Mouse (Mus musculus): ENCODE results near the gene Ms4a13. TPM values are rescaled to one million over a fixed set of nuclear protein-coding genes. Genes with fewer than 3 reads are reported as not detected.
A peak's percentile ranks its signal among the peaks of the same experiment; 100 is the strongest.
"Not testable (repeated sequence)": the region's sequence is repeated elsewhere in the genome, so short reads cannot be mapped to it uniquely, and the experiment has no call there.

Ms4a13 gene
- polyA plus RNA-seq, 1 experiment from 2014 or later, result not detected

- ATAC-seq, result no peak
- WGBS, result 64% methylated on average over 2 of the region's 2 CpGs
Measured at GRCm38 (mm10) chr19:11177464-11177863, 19.1 kb downstream of the Ms4a13 start.

GRCm38 (mm10) chr19:11165172-11165571, 31.4 kb downstream of the Ms4a13 start, which contains the start of gene 1700025F22Rik:
Gene 1700025F22Rik, minus strand, starts transcription at chr19:11165320.
- ATAC-seq, result no peak
- Histone ChIP-seq H3K9ac (ENCODE audit: low read depth, low read length) (no peak within 1 kb of the TSS), H3K4me1 (ENCODE audit: control insufficient read depth, insufficient read depth, low read length) (no peaks in the 10 kb centered on the region), H3K9me3 (ENCODE audit: control insufficient read depth, low read length) (no peaks in the 10 kb centered on the region), H3K4me3 (ENCODE audit: low read length) (no peak within 1 kb of the TSS), H3K4me2 (ENCODE audit: low read depth, low read length) (no peak within 1 kb of the TSS), H3K36me3 (ENCODE audit: control insufficient read depth, insufficient read depth, low read length) (no peaks in the 10 kb centered on the region), H3K27me3 (replicated peaks; ENCODE audit: control insufficient read depth, insufficient read depth, low read length) (no peaks in the 10 kb centered on the region), H3K27ac (ENCODE audit: low read length) (no peak within 1 kb of the TSS)
- 39% methylated on average over 10 of the region's 10 CpGs for WGBS

More at GRCm38 (mm10) chr19:11177464-11177863, 19.1 kb downstream of the Ms4a13 start:
- H3K36me3 ChIP-seq (ENCODE audit: control insufficient read depth, insufficient read depth, low read length), result no peaks in the 10 kb centered on the region
- H3K9me3 ChIP-seq (ENCODE audit: control insufficient read depth, low read length), result no peaks in the 10 kb centered on the region
- H3K4me2 ChIP-seq (ENCODE audit: low read depth, low read length), result no peak overlapping the region
- no peak overlapping the region for H3K9ac ChIP-seq (ENCODE audit: low read depth, low read length)
- no peaks in the 10 kb centered on the region for H3K4me1 ChIP-seq (ENCODE audit: control insufficient read depth, insufficient read depth, low read length)
- H3K4me3 ChIP-seq (ENCODE audit: low read length), result no peak overlapping the region
- no peak overlapping the region for H3K27ac ChIP-seq (ENCODE audit: low read length)
- H3K27me3 ChIP-seq (replicated peaks; ENCODE audit: control insufficient read depth, insufficient read depth, low read length), result no peaks in the 10 kb centered on the region

GRCm38 (mm10) chr19:11157890-11158289, 38.6 kb downstream of the Ms4a13 start:
- not testable (repeated sequence) for H3K36me3 ChIP-seq (ENCODE audit: control insufficient read depth, insufficient read depth, low read length); ATAC-seq; H3K4me2 ChIP-seq (ENCODE audit: low read depth, low read length); H3K4me3 ChIP-seq (ENCODE audit: low read length); H3K27me3 ChIP-seq (replicated peaks; ENCODE audit: control insufficient read depth, insufficient read depth, low read length); H3K9ac ChIP-seq (ENCODE audit: low read depth, low read length); H3K4me1 ChIP-seq (ENCODE audit: control insufficient read depth, insufficient read depth, low read length); H3K27ac ChIP-seq (ENCODE audit: low read length); H3K9me3 ChIP-seq (ENCODE audit: control insufficient read depth, low read length)
- 78% methylated on average over 6 of the region's 6 CpGs for WGBS

- no peak overlapping the region for H3K9ac ChIP-seq (ENCODE audit: low read depth, low read length)
- ATAC-seq, result peak; percentile 93
- no peaks in the 10 kb centered on the region for H3K9me3 ChIP-seq (ENCODE audit: control insufficient read depth, low read length)
- no peaks in the 10 kb centered on the region for H3K36me3 ChIP-seq (ENCODE audit: control insufficient read depth, insufficient read depth, low read length)
- no peak overlapping the region for H3K4me2 ChIP-seq (ENCODE audit: low read depth, low read length)
- 51% methylated on average over 4 of the region's 4 CpGs for WGBS
- H3K27me3 ChIP-seq (replicated peaks; ENCODE audit: control insufficient read depth, insufficient read depth, low read length), result no peaks in the 10 kb centered on the region
- no peak overlapping the region for H3K4me3 ChIP-seq (ENCODE audit: low read length)
- H3K27ac ChIP-seq (ENCODE audit: low read length), result no peak overlapping the region
- no peaks in the 10 kb centered on the region for H3K4me1 ChIP-seq (ENCODE audit: control insufficient read depth, insufficient read depth, low read length)
Measured at GRCm38 (mm10) chr19:11135336-11135735, 61.2 kb downstream of the Ms4a13 start.

GRCm38 (mm10) chr19:11134852-11135251, 61.7 kb downstream of the Ms4a13 start:
- no peaks in the 10 kb centered on the region for H3K9me3 ChIP-seq (ENCODE audit: control insufficient read depth, low read length)
- no peaks in the 10 kb centered on the region for H3K36me3 ChIP-seq (ENCODE audit: control insufficient read depth, insufficient read depth, low read length)
- H3K4me1 ChIP-seq (ENCODE audit: control insufficient read depth, insufficient read depth, low read length), result no peaks in the 10 kb centered on the region
- H3K4me3 ChIP-seq (ENCODE audit: low read length), result no peak overlapping the region
- WGBS, result 75% methylated on average over 2 of the region's 2 CpGs
- no peaks in the 10 kb centered on the region for H3K27me3 ChIP-seq (replicated peaks; ENCODE audit: control insufficient read depth, insufficient read depth, low read length)
- ATAC-seq, result peak; percentile 73
- no peak overlapping the region for H3K9ac ChIP-seq (ENCODE audit: low read depth, low read length)
- H3K4me2 ChIP-seq (ENCODE audit: low read depth, low read length), result no peak overlapping the region
- no peak overlapping the region for H3K27ac ChIP-seq (ENCODE audit: low read length)

GRCm38 (mm10) chr19:11130776-11131175, 65.8 kb downstream of the Ms4a13 start, which contains the start of gene 1700017D01Rik:
Gene 1700017D01Rik, minus strand, starts transcription at chr19:11130876.
- H3K4me3 ChIP-seq (ENCODE audit: low read length); H3K4me2 ChIP-seq (ENCODE audit: low read depth, low read length); H3K9me3 ChIP-seq (ENCODE audit: control insufficient read depth, low read length); ATAC-seq; H3K9ac ChIP-seq (ENCODE audit: low read depth, low read length); H3K27ac ChIP-seq (ENCODE audit: low read length); H3K27me3 ChIP-seq (replicated peaks; ENCODE audit: control insufficient read depth, insufficient read depth, low read length); H3K36me3 ChIP-seq (ENCODE audit: control insufficient read depth, insufficient read depth, low read length); H3K4me1 ChIP-seq (ENCODE audit: control insufficient read depth, insufficient read depth, low read length): not testable (repeated sequence)
- WGBS, result 83% methylated on average over 8 of the region's 8 CpGs

- Histone ChIP-seq H3K4me2 (ENCODE audit: low read depth, low read length) (no peak overlapping the region), H3K4me1 (ENCODE audit: control insufficient read depth, insufficient read depth, low read length) (no peaks in the 10 kb centered on the region), H3K9me3 (ENCODE audit: control insufficient read depth, low read length) (no peaks in the 10 kb centered on the region), H3K27ac (ENCODE audit: low read length) (no peak overlapping the region), H3K9ac (ENCODE audit: low read depth, low read length) (no peak overlapping the region), H3K4me3 (ENCODE audit: low read length) (no peak overlapping the region), H3K27me3 (replicated peaks; ENCODE audit: control insufficient read depth, insufficient read depth, low read length) (no peaks in the 10 kb centered on the region), H3K36me3 (ENCODE audit: control insufficient read depth, insufficient read depth, low read length) (no peaks in the 10 kb centered on the region)
- 91% methylated on average over 1 of the region's 1 CpGs for WGBS
- no peak for ATAC-seq
Measured at GRCm38 (mm10) chr19:11129702-11130101, 66.8 kb downstream of the Ms4a13 start.

- peak; percentile 99 for ATAC-seq
- 3% methylated on average over 16 of the region's 38 CpGs for WGBS
- peak overlapping the region; percentile 40 for H3K4me3 ChIP-seq (ENCODE audit: low read length)
- not testable (repeated sequence) for H3K4me1 ChIP-seq (ENCODE audit: control insufficient read depth, insufficient read depth, low read length); H3K27ac ChIP-seq (ENCODE audit: low read length); H3K27me3 ChIP-seq (replicated peaks; ENCODE audit: control insufficient read depth, insufficient read depth, low read length); H3K36me3 ChIP-seq (ENCODE audit: control insufficient read depth, insufficient read depth, low read length); H3K9me3 ChIP-seq (ENCODE audit: control insufficient read depth, low read length)
- peak overlapping the region; percentile 43; the same call in 1 of the 2 replicates for H3K4me2 ChIP-seq (ENCODE audit: low read depth, low read length)
- H3K9ac ChIP-seq (ENCODE audit: low read depth, low read length), result peak overlapping the region; percentile 66
Measured at GRCm38 (mm10) chr19:11121016-11121420, 75.5 kb downstream of the Ms4a13 start.
